Mouse (Mus musculus) layer of hippocampus, postnatal 25 days (tissue): ENCODE measurements around the gene Gcnt2. TPM values are rescaled to one million over a fixed set of nuclear protein-coding genes. Genes with fewer than 3 reads are reported as not detected.

Experiments
- DNase-seq, 2 experiments: peaks; one replicate each; pipeline ENCODE4 v3.0.0; 2022; ENCODE audit warnings: mixed read lengths in 2 of 2, low spot score in 1 of 2; ENCODE audit errors: extremely low spot score in 1 of 2
- total RNA-seq, 2 experiments: library from RNA; stranded (reverse); gene quantifications; 2 replicates each; pipeline ENCODE4 v1.2.3; 2021

The Gcnt2 gene
- 10 to 100 TPM; 17.0 to 17.5 TPM for total RNA-seq

DNA sequence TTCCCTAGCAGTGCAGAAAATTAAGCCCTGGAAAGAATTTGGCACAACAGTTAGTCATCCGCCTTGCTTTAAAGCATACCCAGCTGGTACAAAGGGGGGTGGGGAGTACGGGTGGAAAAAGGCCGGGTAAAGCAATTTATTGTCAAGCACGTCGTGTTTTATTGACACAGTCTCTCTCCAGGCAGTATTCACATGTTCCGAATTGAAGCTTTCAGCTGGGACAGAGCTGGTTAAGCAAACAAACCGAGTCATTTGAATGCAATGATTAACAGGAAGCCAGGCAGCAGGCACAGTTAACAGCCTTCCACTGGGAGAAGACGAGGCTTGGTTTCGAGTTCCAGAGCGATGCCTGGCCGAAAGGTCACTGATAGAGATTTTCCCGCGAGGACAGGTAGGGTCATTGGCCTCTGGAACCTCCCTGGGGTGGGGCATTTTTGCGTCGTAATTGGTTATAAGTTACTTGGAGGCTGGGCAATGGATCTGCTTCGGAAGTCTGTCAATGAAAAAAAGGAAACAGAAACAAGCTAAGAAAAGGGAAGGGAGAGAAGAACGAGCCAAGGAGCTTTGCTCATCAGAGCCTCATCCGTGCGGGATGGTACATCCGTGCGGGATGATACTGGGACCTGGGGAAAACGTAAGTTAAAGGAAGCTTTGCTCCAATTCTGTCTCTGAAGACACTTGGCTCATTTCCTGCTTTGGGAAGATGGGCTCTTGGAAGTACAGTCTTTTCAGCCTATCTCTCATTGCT lies at the start of gene Gcnt2:
TSS of gene Gcnt2 (plus strand) at position 103 of the 748 bp plus-strand sequence.
- DNase-seq: peak; percentile 24 to 32

DNA sequence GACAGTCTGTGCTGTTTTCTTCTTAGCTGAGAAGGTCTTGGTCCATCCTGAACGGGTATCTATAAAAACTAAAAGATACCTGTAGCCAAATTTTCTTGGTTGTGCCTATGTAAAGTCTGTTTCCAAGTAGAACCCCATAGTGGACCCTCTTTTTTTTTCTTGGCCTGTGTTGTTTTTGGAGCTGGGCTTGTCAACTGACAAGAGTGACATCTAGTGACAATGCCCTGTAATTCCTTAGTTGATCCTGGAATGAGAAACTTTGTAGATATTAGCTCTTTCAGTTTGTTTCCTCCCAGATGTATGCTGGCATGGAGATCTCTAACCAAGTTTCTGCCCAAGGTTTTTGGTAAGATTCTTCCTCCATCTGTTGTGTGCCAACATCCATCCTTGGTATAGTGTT lies 38.9 kb upstream of the Gcnt2 start:
- no peak for DNase-seq

DNA sequence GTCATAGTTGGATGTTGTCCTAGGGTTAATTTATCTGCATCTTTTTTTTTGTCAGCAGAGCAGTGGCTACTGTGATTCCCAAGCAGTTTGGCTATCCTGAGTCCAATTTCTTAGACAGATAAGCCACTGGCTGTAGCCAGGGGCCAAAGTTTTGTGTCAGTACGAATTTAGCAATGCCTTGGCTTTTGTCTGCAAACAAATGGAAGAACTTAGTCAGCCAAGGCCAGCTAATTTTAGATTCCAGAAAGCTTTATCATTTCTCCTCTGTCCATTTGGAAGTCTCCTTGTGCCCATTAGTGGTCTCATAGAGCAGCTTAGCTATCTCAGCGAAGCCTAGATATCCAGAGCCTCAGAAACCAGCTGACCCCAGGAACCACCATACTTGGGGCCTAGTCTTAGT lies 37.6 kb upstream of the Gcnt2 start:
- no peak for DNase-seq

DNA sequence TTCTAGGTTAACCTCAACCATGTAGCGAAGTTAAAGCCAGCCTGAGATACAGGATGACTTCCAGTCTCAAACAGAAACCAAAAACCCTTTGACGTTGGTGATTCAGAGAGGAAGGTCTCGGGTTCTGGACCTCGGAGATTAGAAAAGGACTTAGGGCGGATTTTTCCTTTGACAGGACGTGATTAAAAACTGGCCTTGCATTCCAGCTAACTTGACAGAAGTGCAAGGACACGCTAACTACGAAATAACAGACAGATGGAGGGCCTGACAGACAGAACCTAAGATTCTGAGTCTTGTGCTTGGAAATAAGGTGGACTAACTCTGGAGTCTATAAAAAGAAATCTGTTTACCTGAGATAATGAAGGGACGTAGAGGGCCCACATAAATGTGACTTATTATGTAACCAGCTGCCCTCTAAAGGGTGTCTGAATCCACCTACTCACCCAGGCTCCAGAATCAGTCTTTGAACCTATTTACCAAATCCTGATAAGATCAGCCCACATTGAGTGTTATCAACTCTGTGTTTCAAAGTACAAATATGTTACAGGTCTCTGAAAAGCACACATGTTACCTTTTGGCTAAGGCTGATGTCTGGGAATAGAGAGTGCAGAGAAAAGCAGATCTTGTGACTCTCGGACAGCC lies 18.3 kb upstream of the Gcnt2 start:
- no peak for DNase-seq

DNA sequence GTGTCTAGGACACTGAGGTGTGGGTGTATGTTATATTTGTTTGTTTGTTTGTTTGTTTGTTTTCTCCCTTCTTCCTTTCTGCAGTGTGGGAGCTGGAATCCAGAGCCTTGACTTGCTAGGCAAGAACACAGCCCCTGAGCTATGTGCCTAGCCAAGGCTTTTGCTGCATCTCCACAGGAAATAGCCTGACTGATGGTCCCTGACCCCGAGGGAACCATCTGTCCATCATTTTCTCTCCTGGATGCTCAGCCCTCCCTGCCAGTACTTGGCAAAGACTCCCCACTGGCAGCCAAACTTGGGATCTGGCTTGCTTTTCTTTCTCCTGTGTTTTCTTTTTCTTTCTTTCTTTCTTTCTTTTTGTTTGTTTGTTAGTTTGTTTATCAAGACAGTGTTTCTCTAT lies 17.4 kb upstream of the Gcnt2 start:
- DNase-seq: no peak

DNA sequence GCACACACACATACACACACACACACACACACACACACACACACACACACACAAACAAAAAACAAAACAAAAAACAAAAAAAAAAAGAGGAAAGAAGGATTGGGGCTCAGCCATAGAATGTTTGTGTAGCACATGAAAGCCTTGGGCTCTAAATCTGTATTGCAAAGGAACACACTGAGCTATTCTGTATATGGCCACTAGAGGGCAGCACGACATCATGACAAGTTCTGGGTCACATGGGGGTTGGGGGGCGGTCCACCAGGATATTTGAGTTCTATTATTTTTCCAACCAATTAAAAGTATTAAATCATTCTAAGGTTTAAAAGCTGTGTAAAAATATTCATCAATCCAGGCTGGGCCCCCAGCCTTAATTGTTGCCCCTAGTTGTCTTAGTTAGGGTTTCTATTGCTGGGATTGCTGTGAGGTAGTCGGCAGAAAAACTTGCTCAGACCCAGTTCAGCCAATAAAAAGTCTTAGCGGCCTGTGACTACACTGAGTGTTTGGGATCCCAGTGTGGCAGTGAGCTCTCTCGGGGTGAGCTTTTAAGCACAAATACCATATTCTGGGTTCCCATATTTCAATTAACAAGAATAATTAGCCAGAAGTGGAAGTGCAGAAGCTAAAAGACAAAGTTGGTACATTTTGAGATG lies 16.0 kb upstream of the Gcnt2 start:
- peak; percentile 47 to 81 for DNase-seq

DNA sequence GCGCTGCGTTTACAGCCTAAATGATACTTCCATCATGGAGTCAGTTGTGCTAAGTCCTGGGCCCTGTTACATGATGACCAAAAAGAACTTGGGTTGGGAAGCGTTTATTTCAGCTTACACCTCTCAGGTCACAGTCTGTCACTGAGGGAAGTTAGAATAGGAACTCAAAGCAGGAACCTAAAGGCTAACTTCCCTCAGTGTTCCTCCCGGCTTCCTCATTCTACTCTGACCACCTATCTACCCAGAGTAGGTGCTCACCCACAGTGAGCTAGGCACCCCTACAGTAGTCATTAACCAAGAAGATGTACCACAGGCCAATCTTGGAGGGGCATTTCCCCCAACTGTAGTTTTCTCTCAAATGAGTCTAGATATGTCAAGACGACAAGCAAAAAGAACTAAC lies 15.4 kb upstream of the Gcnt2 start:
- no peak for DNase-seq

DNA sequence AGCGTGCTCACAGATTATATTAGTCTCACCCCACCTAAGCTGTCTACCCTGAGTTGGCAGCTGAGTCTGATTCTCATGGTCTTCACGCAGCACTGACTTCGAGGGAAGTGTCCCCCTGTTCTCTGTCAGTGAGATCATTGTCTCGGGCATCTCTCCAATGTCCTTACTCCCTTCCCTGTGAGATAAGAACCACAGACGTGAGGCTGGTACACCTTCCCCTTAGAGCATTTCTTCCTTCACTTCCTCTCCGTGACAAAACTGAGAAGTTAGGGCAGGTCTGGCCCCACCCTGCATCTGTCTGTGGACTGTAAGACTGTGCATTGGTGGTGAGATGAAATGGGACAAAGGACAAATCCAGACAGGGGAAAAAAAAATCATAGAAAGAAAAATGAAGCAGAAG lies 13.6 kb upstream of the Gcnt2 start:
- DNase-seq: no peak

DNA sequence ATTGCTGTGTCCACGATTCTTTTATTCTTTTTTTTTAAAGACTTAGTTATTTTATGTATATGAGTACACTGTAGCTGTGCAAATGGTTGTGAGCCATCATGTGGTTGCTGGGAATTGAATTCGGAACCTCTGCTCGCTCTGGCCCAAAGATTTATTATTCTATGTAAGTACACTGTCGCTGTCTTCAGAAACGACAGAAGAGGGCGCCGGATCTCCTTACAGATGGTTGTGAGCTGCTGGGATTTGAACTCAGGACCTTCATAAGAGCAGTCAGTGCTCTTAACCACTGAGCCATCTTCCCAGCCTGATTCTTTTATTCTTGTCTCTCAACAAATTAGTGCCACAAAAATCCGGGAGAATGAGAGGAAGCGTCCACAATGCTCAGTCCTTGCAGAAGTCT lies 13.2 kb upstream of the Gcnt2 start:
- DNase-seq: no peak

DNA sequence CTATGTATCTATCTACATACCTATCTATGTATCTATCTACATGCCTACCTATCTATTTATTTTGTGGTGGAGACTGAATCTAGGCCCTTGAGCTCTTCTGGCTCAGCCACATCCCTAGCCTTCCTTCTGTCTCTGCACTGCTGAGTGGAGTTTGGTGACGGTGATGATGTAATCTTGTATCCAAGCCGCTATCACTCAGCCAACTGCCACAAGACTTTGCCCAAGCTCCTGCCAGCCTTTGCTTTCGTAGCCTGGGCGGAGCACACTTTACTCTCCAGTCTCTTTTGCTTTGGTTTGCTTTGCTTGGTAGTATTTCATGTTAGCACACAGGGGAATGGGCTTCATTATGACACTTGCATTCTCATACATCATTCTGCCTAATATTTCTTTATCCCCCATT lies 11.7 kb upstream of the Gcnt2 start:
- DNase-seq: no peak

DNA sequence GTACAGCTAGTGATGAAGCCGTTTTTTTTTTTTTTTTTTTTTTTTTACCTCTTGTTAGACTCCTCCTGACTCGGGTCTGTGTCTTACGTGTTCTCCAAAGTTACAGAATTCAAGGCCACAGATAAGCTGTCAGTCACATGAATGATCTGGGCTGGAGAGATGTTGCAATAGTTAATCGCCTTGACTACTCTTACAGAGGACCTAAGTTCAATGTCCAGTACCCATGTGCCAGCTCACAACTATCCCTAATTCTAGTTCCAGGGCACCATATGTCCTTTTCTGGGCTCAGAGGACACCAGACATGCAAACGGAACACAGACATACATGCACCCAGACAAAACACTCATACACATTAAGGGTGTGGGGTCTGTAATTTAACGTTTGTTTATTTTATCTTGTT lies 8.9 kb upstream of the Gcnt2 start:
- no peak for DNase-seq

DNA sequence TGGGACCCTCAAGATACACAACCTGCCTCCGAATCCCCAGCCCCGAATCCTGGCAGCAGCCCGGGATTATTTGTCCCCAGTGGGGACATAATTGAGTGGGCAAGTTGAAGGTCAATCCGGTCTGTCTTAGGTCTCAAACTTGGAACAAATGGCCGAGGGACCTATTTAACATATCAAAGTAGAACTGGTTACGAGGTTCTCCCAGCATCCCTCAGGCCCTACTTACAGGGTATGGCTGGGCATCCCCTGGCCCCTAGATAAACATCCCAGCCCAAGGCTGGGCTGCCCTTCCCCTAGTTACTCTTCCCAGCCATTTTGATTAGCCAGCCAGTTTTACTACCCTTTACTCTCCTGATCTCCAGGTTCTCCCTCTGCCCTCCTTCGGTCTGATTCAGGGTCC lies 8.3 kb upstream of the Gcnt2 start:
- DNase-seq: no peak

DNA sequence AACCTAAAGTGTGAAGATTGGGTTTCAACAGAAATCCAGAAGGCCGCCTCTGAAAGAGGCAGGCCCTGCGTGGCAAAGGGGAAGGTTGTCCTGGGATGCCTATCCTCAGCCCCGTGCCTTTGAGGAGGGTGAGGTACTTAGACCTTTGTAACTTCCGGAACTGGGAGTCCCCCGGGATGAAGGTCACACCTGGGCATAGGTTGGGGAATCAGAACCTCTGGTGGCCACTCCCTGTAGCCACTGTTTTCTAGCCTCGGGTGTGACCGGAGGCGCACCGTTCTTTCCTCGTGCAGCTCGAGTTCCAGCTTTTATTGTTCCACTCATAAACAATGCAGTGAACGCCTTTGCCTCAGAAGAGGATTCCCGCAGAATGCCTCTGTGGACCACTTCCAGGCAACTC lies 7.6 kb upstream of the Gcnt2 start:
- no peak for DNase-seq

DNA sequence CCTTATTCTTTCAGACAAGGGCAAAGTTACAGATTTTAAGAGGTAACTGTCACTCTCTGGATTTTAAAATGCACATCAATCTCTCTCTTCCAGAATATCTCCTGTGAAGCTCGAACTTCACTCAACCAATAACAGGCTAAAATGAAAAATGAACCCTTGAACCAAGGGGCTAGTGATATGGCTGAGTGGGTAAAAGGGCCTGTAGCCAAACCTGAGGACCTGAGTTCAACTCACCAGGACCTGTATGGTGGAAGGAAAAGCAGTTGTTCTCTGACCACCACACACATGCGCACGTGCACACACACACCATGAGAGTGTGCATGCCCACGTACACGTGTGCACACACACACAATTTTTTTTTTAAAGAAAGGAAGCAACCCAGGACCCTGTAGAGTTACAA lies 6.8 kb upstream of the Gcnt2 start:
- DNase-seq: no peak

DNA sequence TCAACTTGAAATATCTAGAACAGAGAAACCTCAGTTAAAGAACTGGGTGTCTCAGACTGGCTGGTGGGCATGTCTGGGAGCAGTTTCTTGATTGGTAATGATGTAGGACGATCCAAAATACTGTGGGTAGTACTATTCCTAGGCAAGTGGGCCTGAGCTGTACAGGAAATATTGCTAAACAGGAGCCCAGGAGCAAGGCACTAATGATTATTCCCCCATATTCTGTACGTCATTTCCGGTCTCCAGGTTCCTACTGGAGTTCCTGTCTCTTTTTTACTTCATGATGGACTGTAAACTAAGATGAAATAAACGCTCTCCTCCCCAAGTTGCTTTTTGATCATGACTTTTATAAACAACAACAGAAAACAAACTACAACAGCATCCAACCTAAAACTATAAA lies 5.7 kb upstream of the Gcnt2 start:
- no peak for DNase-seq

DNA sequence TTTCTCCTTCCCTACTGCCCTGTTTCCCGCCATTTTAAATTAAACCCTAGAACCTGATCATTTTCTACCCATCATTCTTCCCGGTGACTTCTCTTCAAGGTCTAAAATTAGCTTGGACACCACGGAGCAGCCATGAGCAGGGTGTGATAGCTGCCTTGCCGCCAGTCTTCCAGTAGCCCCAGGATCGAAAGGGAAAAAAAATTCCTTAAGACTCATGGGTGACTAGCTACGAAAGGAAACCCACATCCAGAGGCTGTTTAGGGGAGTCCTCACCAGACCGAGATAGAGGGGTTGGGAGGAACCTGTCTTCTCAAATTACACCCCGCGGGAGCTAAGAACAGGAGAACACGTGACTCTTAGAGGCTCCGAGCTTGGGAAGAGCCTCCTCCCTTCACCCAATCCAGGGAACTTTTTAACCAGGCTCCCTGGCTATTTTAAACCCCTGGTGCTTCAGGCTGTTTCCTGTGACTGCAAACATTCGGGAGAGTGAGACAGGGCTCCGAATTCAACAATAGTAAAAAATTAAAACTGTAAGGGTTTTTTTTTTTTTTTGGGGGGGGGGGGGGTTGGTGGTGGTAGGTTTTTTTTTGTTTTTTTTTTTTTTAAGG lies 5.0 kb upstream of the Gcnt2 start:
- DNase-seq: no peak

DNA sequence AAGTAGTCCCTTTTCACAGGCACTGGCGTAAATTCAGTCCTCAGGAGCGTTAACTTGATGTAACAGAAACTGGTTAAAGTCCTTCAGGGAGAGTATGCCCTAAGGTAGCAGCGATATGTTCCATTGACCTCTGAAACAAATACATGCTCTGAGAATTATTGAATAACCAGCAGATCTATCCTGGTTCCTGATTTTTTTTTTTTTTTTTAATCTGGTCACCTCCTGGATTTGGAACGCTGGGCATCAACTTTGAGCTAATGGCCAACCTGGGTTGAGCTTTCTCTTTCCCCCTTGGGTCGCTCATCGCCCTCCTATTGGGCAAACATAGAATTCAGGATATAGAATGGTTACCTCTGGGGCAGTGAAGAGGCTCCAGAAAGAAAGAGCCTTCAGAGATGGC lies 4.3 kb upstream of the Gcnt2 start:
- no peak for DNase-seq

DNA sequence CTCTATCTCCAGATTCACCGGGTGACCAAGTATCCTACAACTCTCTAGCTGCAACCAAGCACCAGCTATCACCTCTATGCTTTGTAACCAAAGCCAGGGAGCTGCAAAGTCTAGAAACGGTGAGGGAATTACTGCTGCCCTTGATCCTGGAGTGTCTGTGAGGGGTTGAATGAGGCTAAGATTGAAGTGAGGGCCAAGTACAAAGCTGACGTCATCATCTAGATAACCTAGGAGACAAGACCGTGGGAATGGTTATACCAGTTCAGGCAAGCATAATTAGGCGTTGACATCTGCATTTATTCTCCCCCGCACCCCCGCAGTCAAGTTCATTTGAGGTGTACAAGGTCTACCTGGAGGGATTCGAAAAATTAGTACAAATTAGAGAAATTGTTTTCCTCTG lies 2.8 kb upstream of the Gcnt2 start:
- DNase-seq: no peak

DNA sequence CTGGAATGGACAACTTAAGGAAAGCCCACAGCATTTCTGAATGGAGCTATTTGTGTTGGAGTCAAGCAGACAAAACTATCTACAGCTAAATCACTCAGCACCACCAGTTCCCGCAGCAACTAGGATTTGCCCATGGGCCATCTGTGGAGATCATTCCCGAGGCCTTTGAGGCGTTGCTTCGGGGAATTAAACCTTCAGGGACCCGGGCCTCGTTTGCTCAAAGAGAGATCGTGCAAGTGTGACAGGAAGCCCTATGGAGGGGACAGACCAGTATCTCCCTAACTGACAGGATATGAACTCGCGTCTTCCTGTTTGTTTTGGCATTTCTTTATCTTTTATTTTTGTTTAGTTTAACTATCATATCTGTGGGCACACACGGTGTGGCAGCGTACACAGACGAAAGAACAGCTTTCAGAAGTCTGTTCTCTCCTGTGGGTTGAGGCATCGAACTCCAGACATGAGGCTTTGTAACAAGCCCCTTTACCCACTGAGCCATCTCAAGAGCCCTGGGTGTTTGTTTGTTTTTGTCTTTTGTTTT lies 2.2 kb upstream of the Gcnt2 start:
- DNase-seq: no peak

DNA sequence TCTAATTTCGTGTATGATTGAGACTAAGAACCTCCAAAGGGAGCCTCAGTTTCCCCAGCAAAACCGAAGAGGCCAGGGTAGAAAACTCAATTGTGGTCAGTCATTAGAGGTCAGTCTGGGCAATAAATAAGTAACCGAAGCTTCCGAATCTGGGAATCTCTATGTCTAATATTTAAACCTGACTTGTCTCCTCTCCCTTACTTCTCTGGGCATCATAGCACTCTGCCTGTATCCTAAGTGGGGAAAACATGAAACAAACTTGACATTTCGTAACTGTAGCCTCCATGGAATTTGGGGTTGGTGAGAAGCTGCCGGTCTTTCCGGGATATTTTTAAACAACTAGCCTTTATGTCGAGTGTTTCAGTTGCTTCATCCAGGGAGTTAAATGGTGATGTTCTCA lies 329 bp upstream of the Gcnt2 start:
- no peak for DNase-seq

DNA sequence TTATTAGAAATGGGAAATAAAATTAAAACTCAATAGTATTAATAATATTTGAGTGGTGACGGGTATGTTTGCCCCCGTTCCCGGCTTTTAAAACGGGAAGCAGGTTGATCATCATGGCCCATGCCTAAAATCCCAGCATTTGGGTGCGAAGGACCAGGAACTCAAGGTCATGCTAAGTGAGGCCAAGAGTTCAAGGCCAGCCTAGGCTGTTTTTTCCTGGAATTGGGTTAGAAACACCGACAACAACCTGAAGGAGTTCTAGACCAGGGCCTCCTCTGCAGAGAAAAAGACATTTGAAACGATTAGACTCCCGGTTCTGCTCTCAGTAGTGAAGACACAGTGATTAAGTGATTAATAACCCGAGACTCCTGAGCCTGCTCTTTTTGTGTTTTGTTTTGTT lies 3.5 kb downstream of the Gcnt2 start:
- no peak for DNase-seq
